Mouse (Mus musculus) cerebellum, adult 9-11 months (tissue): ENCODE results near the gene Taf5.

ENCODE experiments used
- DNase-seq: peaks from one replicate; pipeline ENCODE4 v3.0.0; 2022

Taf5 gene

DNA sequence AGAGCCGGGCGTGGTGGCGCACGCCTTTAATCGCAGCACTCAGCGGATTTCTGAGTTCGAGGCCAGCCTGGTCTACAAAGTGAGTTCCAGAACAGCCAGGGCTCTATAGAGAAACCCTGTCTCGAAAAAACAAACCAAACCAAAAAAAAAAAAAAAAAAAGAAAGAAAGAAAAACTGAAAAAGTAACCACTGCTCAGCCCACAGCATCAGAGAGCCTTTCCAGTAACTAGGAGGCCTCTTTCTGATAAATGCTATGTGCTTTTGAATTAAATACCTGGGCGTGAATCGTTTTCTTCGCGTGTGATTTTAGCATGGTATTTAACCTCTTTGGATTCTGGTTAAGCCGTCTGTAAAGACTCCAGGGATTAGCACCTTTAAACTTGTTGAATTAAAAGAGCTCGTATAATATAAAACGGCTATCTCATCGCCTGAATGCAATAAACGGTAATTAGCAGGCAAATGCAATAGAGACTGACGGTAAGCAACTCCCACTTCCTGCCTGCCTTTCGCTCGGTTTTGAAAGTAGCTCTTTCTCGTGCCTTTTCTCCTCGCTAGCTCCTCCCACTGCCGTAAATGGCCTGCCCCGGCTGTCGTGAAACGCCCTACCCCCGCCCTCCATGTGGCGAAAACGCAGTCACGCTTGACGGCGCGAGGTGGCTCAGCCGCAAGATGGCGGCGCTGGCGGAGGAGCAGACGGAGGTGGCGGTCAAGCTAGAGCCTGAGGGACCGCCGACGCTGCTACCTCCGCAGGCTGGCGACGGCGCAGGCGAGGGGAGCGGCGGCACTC lies at the start of gene Taf5:
Gene Taf5 (plus strand): TSS at position 651 of the 787 bp plus-strand sequence.
- DNase-seq = peak; percentile 97

- no peak for DNase-seq
Measured at GRCm38 (mm10) chr19:47017831-47018230, 49.7 kb upstream of the Taf5 start.

- DNase-seq = no peak
Measured at GRCm38 (mm10) chr19:47018330-47018729, 49.2 kb upstream of the Taf5 start.

DNA sequence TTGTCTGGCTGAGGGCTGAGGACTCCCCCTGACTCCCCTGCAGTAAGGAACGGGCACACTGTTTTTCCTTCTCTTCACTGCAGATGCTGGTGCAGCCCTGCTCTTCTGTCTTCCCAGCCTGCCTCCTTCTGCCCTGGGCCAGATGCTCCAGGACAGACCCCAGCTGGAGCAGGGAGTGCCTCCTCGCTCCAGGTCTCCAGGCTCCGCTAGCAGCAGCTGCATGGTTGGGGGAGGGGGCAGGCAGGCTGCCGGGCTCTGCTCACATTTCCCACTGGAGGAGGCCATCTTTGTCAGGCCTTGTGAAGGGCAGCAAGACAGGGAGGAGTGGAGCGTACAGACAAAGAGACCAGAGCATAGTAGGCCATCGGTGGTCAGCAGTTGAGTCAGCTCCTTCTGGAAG lies 48.2 kb upstream of the Taf5 start:
- DNase-seq = no peak

- DNase-seq = no peak
Measured at GRCm38 (mm10) chr19:47022709-47023108, 44.8 kb upstream of the Taf5 start.

GRCm38 (mm10) chr19:47023546-47023945 lies 44.0 kb upstream of the Taf5 start:
- DNase-seq = no peak

DNA sequence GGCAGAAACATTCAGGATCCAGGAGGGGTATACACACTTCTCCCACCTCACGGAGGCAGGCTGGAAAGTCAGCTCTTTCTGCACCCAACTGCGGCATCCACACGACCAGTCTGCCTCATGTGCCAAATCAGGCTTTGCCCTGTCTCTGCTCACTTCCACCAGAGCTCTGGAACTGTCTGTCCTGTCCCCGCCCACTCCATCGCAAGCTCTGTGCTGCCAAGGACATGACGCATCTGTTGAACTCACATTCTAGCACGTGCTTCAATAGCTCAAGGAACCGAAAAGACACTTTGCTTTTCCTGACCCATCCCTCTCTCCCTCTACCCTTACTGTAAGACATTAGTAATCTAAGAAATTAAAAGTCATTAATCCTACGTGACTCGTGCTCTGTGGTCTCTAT lies 42.6 kb upstream of the Taf5 start:
- DNase-seq = no peak

- DNase-seq = no peak
Measured at GRCm38 (mm10) chr19:47026513-47026912, 41.0 kb upstream of the Taf5 start.

DNA sequence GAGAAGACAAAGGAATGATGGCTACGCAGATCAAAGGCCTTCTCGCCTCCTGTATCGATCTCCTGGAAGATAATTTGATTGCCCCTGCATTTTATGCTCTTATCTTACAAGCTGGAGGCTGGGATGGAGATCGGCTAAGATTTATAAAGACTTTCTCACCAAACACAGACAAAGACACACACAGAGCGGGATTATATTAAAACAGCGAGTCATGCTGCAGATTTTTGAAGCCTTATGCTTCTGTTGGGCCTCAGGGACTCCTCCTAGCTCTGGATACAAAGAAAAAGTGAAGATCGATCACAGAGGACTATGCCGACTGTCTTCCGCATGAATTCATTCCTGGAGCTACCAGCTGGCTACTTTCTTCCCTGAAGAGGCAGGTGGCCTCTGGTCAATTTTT lies 37.8 kb upstream of the Taf5 start:
- DNase-seq = no peak

- DNase-seq = no peak
Measured at GRCm38 (mm10) chr19:47031770-47032169, 35.8 kb upstream of the Taf5 start.

DNA sequence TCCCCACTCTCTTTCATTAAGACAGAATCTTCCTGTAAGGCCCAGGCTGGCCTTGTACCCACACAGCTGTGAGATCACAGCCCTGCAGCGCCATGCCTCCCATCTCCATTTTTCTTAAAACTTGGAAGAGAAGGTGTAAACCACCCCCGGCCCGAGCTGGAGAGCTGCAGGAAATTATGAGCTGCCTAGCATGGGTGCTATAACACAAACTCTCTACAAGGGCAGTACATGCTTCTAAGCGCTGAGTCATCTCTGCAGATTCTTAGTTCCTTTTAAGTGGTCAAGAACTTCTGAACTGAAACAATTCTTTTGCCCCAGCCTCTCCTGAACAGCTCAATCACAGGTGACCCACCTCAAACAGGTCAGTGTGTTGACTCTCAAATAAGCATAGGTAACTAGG lies 32.6 kb upstream of the Taf5 start:
- DNase-seq = no peak

DNA sequence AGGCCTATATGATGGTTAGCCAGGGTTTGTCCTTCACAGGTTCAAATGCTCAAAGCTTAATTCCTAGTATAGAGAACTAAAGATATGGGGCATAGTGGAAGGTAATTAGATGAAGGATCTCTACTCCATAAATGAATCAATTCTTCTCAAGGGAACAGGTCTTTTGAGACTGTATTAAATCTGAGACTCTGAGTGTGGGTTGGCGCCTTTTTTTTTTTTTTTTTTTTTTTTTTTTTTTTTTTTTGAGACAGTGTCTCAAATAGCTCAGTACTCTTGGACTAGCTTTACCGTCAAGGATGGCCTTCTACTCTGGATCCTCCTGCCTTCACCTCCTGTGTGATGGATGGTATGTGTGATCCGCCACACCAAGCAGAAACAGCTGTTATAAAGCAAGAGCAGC lies 30.9 kb upstream of the Taf5 start:
- no peak for DNase-seq

GRCm38 (mm10) chr19:47040720-47041473 lies 26.6 kb upstream of the Taf5 start:
- DNase-seq = no peak

DNA sequence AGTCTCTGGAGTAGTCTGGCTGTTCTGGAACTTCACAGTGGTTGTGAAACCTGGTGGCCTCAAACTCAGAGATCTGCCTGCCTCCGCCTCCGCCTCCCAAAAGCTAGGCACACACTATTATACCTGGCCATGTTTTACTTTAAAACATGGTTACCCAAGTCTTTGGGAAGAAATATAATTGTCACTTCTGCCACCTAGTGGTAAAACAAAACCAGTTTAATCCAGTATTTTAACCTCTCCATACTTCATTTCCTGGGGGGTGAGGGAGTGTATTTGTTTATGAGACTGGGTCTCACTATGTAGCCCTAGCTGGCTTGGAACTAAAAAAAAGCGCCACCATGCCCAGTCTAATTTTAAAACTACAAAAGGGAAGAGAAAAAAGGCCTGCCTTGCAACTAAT lies 23.9 kb upstream of the Taf5 start:
- no peak for DNase-seq

DNA sequence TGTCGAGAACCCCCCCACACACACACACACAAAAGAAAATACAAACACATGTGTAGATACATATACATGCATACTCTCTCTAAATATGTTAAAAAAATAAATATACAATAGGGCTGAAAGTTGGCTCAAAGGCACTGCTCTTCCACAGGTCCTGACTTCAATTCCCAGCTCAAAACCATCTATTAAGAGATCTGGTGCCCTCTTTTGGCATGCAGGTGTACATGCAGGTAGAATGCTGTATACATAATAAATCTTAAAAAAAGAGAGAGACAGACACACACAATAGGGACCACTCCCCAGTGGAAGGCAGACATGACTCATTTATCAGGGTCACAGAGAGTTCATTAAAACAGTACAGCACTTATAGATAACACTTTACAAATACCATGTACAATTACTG lies 21.2 kb upstream of the Taf5 start:
- no peak for DNase-seq

GRCm38 (mm10) chr19:47047236-47047833 lies 20.2 kb upstream of the Taf5 start:
- no peak for DNase-seq

- DNase-seq = no peak
Measured at GRCm38 (mm10) chr19:47049061-47049460, 18.5 kb upstream of the Taf5 start.

DNA sequence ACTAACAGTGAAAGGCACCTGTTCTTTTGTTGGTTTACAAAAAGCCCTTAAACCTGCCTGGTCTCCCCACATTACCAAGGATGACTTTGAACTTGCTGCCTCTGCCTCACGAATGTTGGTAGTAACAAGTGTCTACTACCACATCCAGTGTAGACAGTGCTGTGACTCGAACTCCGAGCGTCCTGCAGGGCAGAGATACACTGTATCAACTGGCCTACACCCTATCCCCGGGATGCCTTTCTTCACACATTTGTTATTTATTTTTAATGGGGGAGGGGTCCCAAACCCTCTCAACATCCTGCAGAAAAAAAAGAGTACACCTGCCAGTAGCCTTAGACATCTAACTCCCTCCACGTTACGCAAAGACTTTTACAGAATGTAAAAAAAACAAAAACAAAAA lies 17.7 kb upstream of the Taf5 start:
- DNase-seq = peak; percentile 37

DNA sequence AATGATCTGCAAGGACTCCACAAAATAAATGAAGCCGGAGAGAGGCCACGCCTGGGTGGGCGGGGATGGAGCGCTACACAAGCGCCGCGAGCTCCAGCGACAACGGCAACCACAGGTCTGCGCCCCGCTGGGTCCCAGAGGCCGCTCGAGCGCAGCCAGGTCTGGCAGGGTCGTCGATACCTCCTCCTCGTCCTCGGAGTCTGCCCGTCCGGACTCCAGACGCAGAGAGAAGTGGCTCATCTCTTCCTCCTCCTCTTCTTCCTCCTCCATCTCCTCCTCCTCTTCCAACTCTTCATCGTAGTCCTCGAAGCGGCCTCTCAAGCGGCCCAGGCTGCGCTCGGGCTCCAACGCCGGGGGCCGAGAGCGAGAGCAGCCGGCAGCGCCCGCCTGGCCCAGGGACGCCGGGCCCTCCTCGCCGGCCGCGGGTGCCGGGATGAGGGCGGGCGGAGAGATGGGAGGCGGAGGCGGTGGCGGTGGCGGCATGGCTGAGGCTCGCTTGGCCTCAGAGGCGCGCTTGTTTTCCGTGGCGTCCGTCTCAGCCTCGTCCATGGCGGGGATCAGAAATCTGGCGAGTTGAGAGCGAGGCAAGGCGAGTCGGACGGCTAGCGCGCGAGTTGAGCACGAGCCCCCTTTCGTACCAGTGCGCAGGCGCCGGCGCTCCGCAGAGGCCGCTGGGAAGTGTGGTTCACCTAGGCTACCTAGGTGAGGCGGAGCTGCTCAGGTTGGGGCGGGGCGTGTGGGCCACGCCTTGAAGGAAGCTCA lies 17.1 kb upstream of the Taf5 start, which contains the start of gene Pcgf6:
Gene Pcgf6 (minus strand): TSS at position 636 of the 762 bp plus-strand sequence.
- peak; percentile 91 for DNase-seq

GRCm38 (mm10) chr19:47052927-47053326 lies 14.6 kb upstream of the Taf5 start:
- DNase-seq = no peak

DNA sequence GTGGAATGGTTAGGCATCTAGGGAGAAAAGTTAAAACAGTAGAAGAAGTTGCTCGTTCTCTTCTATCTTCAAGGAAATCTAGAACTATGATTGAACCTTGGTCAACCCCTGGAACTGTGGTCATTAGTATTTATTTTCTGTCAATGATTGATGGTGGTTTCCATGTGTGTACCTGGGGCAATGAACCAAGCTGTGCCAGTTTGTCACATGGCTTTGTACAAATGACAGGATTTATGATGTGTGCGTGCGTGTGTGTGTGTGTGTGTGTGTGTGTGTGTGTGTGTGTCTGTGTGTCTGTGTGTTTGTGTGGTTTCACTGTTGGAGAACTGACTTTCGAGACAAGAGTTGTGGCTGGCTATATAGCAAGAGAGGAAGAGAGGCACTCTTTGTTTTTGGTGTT lies 14.1 kb upstream of the Taf5 start:
- DNase-seq = no peak

DNA sequence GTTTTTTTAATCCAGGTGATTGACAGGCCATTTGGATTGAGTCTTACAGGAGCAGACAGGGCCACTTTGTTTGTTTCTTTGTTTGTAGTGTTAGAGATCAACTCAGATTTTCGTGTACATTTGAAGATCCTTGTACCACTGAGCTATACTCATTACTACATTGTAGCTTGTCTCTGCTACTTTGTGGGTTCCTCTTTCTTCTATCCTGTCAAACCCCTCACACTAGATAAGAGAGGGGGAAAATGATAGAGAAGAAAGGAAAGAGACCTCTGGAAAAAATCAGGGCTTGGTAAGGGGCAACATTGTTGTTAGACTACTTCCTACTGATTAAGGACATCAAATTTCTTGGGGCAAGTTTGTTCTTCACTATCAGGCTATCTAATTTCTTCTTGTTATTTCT lies 9.9 kb upstream of the Taf5 start:
- no peak for DNase-seq

DNA sequence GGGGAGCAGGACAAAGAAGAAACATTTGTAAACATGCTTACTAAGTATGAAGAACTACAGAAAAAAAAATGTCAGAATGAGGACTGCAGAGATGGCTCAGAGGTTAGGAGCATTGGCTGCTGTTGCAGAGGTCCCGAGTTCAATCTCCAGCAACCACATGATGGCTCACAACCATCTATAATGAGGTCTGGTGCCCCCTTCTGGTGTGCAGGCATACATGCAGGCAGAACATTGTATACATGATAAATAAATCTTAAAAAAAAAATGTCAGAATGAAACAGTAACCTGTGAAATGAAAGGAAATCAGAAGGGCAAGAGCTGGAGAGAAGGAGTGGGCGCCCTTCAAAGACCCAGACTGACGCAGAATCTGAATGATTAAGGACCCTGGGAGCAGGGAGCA lies 1.7 kb upstream of the Taf5 start:
- DNase-seq = no peak
